Mouse (Mus musculus): ENCODE data around the gene Tdrd5.
A peak's percentile ranks its signal among the peaks of the same experiment; 100 is the strongest.
"Not testable (repeated sequence)": the region's sequence is repeated elsewhere in the genome, so short reads cannot be mapped to it uniquely, and the experiment has no call there.

Gene Tdrd5

GRCm38 (mm10) chr1:156251096-156251495, 52.4 kb downstream of the Tdrd5 start:
- DNase-seq, result not testable (repeated sequence)

- no peak for DNase-seq
Observed at GRCm38 (mm10) chr1:156247893-156248292, 55.6 kb downstream of the Tdrd5 start.

GRCm38 (mm10) chr1:156241713-156242348, 61.6 kb downstream of the Tdrd5 start:
- DNase-seq, result peak; percentile 81

GRCm38 (mm10) chr1:156241035-156241434, 62.4 kb downstream of the Tdrd5 start:
- DNase-seq, result peak; percentile 80

GRCm38 (mm10) chr1:156231122-156231521, 72.3 kb downstream of the Tdrd5 start:
- no peak for DNase-seq

- DNase-seq, result no peak
Observed at GRCm38 (mm10) chr1:156230339-156231089, 73.0 kb downstream of the Tdrd5 start.

GRCm38 (mm10) chr1:156229448-156229847, 74.0 kb downstream of the Tdrd5 start:
- peak; percentile 87 for DNase-seq

- no peak for DNase-seq
Observed at GRCm38 (mm10) chr1:156228728-156229127, 74.7 kb downstream of the Tdrd5 start.

GRCm38 (mm10) chr1:156226903-156227302, 76.6 kb downstream of the Tdrd5 start:
- no peak for DNase-seq

- no peak for DNase-seq
Observed at GRCm38 (mm10) chr1:156222205-156223000, 81.1 kb downstream of the Tdrd5 start.

- DNase-seq, result no peak
Observed at GRCm38 (mm10) chr1:156221327-156221726, 82.1 kb downstream of the Tdrd5 start.

- no peak for DNase-seq
Observed at GRCm38 (mm10) chr1:156218573-156218972, 84.9 kb downstream of the Tdrd5 start.

GRCm38 (mm10) chr1:156217941-156218340, 85.5 kb downstream of the Tdrd5 start:
- DNase-seq, result no peak

GRCm38 (mm10) chr1:156217393-156217792, 86.1 kb downstream of the Tdrd5 start:
- DNase-seq, result peak; percentile 64

GRCm38 (mm10) chr1:156216249-156216648, 87.2 kb downstream of the Tdrd5 start:
- DNase-seq, result no peak

GRCm38 (mm10) chr1:156214651-156215050, 88.8 kb downstream of the Tdrd5 start:
- no peak for DNase-seq

GRCm38 (mm10) chr1:156212923-156213322, 90.5 kb downstream of the Tdrd5 start:
- no peak for DNase-seq

- no peak for DNase-seq
Observed at GRCm38 (mm10) chr1:156211809-156212317, 91.6 kb downstream of the Tdrd5 start.

Measured in thymus, postnatal 4 days (tissue).